Mouse (Mus musculus) hindbrain, embryonic 16.5 days (tissue): ENCODE measurements around the gene Plpp3. TPM values are rescaled to one million over a fixed set of nuclear protein-coding genes. Genes with fewer than 3 reads are reported as not detected.

Experiments
- ATAC-seq: fragments of 200-750 bp; cut with Nextera tagmentation; 2 replicates; pipeline ENCODE4 v1.8.0; 2017; ENCODE audit warnings: moderate TSS enrichment, moderate library complexity
- H3K27ac ChIP-seq: fragments of 300-500 bp; sonication (generic); 2 replicates; pipeline ENCODE4 v1.5.1; 2014; ENCODE audit warnings: low read depth, mild to moderate bottlenecking, control low read depth, low read length, moderate library complexity
- H3K27me3 ChIP-seq: fragments of 300-500 bp; sonication (generic); replicated peaks from 2 replicates; pipeline ENCODE4 v1.6.1; 2014; ENCODE audit warnings: low read length; ENCODE audit not compliant: control insufficient read depth, insufficient read depth
- H3K36me3 ChIP-seq: fragments of 300-500 bp; sonication (generic); 2 replicates; pipeline ENCODE4 v1.6.1; 2014; ENCODE audit warnings: mild to moderate bottlenecking, low read length, moderate library complexity, mixed read lengths; ENCODE audit not compliant: control insufficient read depth, insufficient read depth
- H3K4me1 ChIP-seq: fragments of 300-500 bp; sonication (generic); 2 replicates; pipeline ENCODE4 v1.6.1; 2014; ENCODE audit warnings: low read depth, low read length; ENCODE audit not compliant: control insufficient read depth, insufficient read depth
- H3K4me2 ChIP-seq: fragments of 300-500 bp; sonication (generic); 2 replicates; pipeline ENCODE4 v1.6.1; 2014; ENCODE audit warnings: mild to moderate bottlenecking, low read length, control low read depth, moderate library complexity
- H3K4me3 ChIP-seq: fragments of 300-500 bp; sonication (generic); 2 replicates; pipeline ENCODE4 v1.5.1; 2014; ENCODE audit warnings: mild to moderate bottlenecking, low read length, control low read depth, moderate library complexity
- H3K9ac ChIP-seq: fragments of 300-500 bp; sonication (generic); 2 replicates; pipeline ENCODE4 v1.6.1; 2014; ENCODE audit warnings: low read depth, mild to moderate bottlenecking, control low read depth, low read length, moderate library complexity
- H3K9me3 ChIP-seq: fragments of 300-500 bp; sonication (generic); 2 replicates; pipeline ENCODE4 v1.6.1; 2014; ENCODE audit warnings: mild to moderate bottlenecking, low read length, moderate library complexity; ENCODE audit not compliant: control insufficient read depth
- WGBS: fragments of 180-500 bp; shearing (Covaris S2); extraction: QIAGEN DNeasy Blood & Tissue Kit; methylation state at CpG from one replicate; pipeline ENCODE4 v1.1.7; 2014; 5-methylcytosine and 5-hydroxymethylcytosine counted together
- polyA plus RNA-seq: library from polyadenylated mRNA; unstranded; fragments of >200 nt; fragmentation: Nextera tagmentation; extraction: Ambion mirVana; gene quantifications from 2 replicates; pipeline ENCODE4 v1.2.1, GENCODE M21; 2015

Plpp3 gene
- polyA plus RNA-seq, 1 experiment from 2014 or later, result 122 TPM

- Histone ChIP-seq H3K9me3 (no peaks in the 10 kb centered on the region), H3K27ac (no peak overlapping the region), H3K4me3 (no peak overlapping the region), H3K9ac (no peak overlapping the region), H3K4me2 (no peak overlapping the region), H3K36me3 (no peaks in the 10 kb centered on the region), H3K27me3 (no peaks in the 10 kb centered on the region), H3K4me1 (peaks cover 23% of the 10 kb centered on the region)
- WGBS, result 67% methylated on average over 9 of the region's 9 CpGs
- ATAC-seq, result no peak
Measured at GRCm38 (mm10) chr4:105204071-105204470, 46.9 kb downstream of the Plpp3 start.

GRCm38 (mm10) chr4:105205045-105205851 is 48.1 kb downstream of the Plpp3 start:
- H3K4me2 ChIP-seq, result no peak overlapping the region
- no peak overlapping the region for H3K4me3 ChIP-seq
- no peaks in the 10 kb centered on the region for H3K36me3 ChIP-seq
- H3K4me1 ChIP-seq, result peaks cover 23% of the 10 kb centered on the region
- peak; percentile 32; the same call in 1 of the 2 replicates for ATAC-seq
- no peak overlapping the region for H3K9ac ChIP-seq
- no peaks in the 10 kb centered on the region for H3K9me3 ChIP-seq
- 57% methylated on average over 15 of the region's 15 CpGs for WGBS
- no peaks in the 10 kb centered on the region for H3K27me3 ChIP-seq
- H3K27ac ChIP-seq, result no peak overlapping the region

- H3K4me2 ChIP-seq, result no peak overlapping the region
- H3K9me3 ChIP-seq, result no peaks in the 10 kb centered on the region
- H3K9ac ChIP-seq, result no peak overlapping the region
- H3K27ac ChIP-seq, result no peak overlapping the region
- no peaks in the 10 kb centered on the region for H3K36me3 ChIP-seq
- 86% methylated on average over 6 of the region's 6 CpGs for WGBS
- no peak for ATAC-seq
- H3K4me3 ChIP-seq, result no peak overlapping the region
- peaks cover 23% of the 10 kb centered on the region for H3K4me1 ChIP-seq
- no peaks in the 10 kb centered on the region for H3K27me3 ChIP-seq
Measured at GRCm38 (mm10) chr4:105206102-105206501, 49.0 kb downstream of the Plpp3 start.

GRCm38 (mm10) chr4:105206995-105207394 is 49.8 kb downstream of the Plpp3 start:
- Histone ChIP-seq H3K36me3 (no peaks in the 10 kb centered on the region), H3K4me3 (no peak overlapping the region), H3K4me1 (peaks cover 23% of the 10 kb centered on the region), H3K9ac (no peak overlapping the region), H3K9me3 (no peaks in the 10 kb centered on the region), H3K27me3 (no peaks in the 10 kb centered on the region), H3K4me2 (no peak overlapping the region), H3K27ac (no peak overlapping the region)
- no peak for ATAC-seq
- WGBS, result 46% methylated on average over 8 of the region's 8 CpGs

GRCm38 (mm10) chr4:105207641-105208040 is 50.5 kb downstream of the Plpp3 start:
- H3K4me2 ChIP-seq, result no peak overlapping the region
- peaks cover 23% of the 10 kb centered on the region for H3K4me1 ChIP-seq
- H3K27me3 ChIP-seq, result no peaks in the 10 kb centered on the region
- no peak for ATAC-seq
- H3K9me3 ChIP-seq, result no peaks in the 10 kb centered on the region
- no peak overlapping the region for H3K27ac ChIP-seq
- no peak overlapping the region for H3K4me3 ChIP-seq
- H3K9ac ChIP-seq, result no peak overlapping the region
- WGBS, result 89% methylated on average over 4 of the region's 4 CpGs
- H3K36me3 ChIP-seq, result no peaks in the 10 kb centered on the region

GRCm38 (mm10) chr4:105208977-105209376 is 51.8 kb downstream of the Plpp3 start:
- H3K27ac ChIP-seq, result no peak overlapping the region
- H3K27me3 ChIP-seq, result no peaks in the 10 kb centered on the region
- H3K9ac ChIP-seq, result no peak overlapping the region
- no peak overlapping the region for H3K4me2 ChIP-seq
- 80% methylated on average over 5 of the region's 5 CpGs for WGBS
- H3K36me3 ChIP-seq, result no peaks in the 10 kb centered on the region
- H3K4me1 ChIP-seq, result peaks cover 17% of the 10 kb centered on the region
- H3K9me3 ChIP-seq, result no peaks in the 10 kb centered on the region
- no peak for ATAC-seq
- no peak overlapping the region for H3K4me3 ChIP-seq

GRCm38 (mm10) chr4:105213314-105213713 is 56.2 kb downstream of the Plpp3 start:
- no peaks in the 10 kb centered on the region for H3K4me1 ChIP-seq
- no peak overlapping the region for H3K27ac ChIP-seq
- no peak for ATAC-seq
- H3K36me3 ChIP-seq, result no peaks in the 10 kb centered on the region
- H3K4me2 ChIP-seq, result no peak overlapping the region
- no peaks in the 10 kb centered on the region for H3K27me3 ChIP-seq
- no peak overlapping the region for H3K9ac ChIP-seq
- no peak overlapping the region for H3K4me3 ChIP-seq
- no peaks in the 10 kb centered on the region for H3K9me3 ChIP-seq

GRCm38 (mm10) chr4:105214438-105214837 is 57.3 kb downstream of the Plpp3 start:
- Histone ChIP-seq H3K27me3 (no peaks in the 10 kb centered on the region), H3K36me3 (no peaks in the 10 kb centered on the region), H3K9ac (no peak overlapping the region), H3K4me2 (no peak overlapping the region), H3K4me3 (no peak overlapping the region), H3K4me1 (no peaks in the 10 kb centered on the region), H3K9me3 (no peaks in the 10 kb centered on the region), H3K27ac (no peak overlapping the region)
- 94% methylated on average over 1 of the region's 1 CpGs for WGBS
- ATAC-seq, result no peak

- no peak for ATAC-seq
- Histone ChIP-seq H3K4me1 (no peaks in the 10 kb centered on the region; the same call in 1 of the 2 replicates), H3K27ac (no peak overlapping the region), H3K36me3 (no peaks in the 10 kb centered on the region), H3K9ac (no peak overlapping the region), H3K4me2 (no peak overlapping the region), H3K27me3 (no peaks in the 10 kb centered on the region), H3K9me3 (no peaks in the 10 kb centered on the region), H3K4me3 (no peak overlapping the region)
- WGBS, result 79% methylated on average over 12 of the region's 12 CpGs
Measured at GRCm38 (mm10) chr4:105215726-105216410, 58.7 kb downstream of the Plpp3 start.
